Mouse (Mus musculus): ENCODE data around the gene Slc51b. TPM values are rescaled to one million over a fixed set of nuclear protein-coding genes. Genes with fewer than 3 reads are reported as not detected.

The Slc51b gene
- polyA plus RNA-seq, 1 experiment: not detected

DNA sequence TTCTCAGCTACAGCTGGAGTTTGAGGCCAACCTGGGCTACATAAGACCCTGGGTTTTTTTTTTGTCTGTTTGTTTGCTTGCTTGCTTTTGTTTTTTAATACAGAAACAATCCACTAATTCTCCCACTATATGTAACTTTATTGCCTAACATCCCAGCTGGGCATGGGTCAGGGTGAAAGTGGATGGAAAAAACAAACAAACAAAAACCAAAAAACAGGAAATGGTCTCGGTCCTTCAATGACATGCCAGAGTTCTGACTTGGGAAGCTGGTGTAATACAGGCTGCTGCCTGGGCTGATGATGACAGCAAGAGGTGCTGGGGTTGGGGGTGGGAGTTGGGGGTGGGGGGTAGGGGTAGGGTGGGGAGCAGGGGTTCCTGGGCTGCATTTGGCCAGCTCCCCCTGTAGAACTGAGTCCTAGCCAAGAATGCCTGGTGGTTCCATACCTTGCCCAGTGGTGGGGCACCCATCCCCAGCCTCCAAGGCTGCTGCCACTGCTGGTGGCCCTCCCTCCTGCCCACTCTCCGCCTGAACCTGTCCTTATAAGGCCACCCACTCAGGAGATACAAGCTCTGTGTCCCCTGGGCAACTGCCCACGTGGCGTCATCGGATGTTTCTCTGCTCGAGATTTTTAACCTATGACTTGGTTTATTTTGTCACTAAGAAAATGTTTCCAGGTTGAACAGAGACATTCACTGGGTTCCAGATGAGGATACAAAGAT, 40.6 kb downstream of the Slc51b start:
- no peak for DNase-seq
- TF ChIP-seq CTCF (IDR thresholded peaks at IDR 0.05; ENCODE audit: insufficient read depth, low read length) (no peak), POLR2A (IDR thresholded peaks at IDR 0.05; ENCODE audit: borderline replicate concordance, extremely low read depth, low read depth, low read length) (no peak)
- 52% methylated on average over 6 of the region's 6 CpGs for WGBS
- H3K4me3 ChIP-seq (replicated peaks; ENCODE audit: extremely low read depth, low read depth, low read length): no peak overlapping the region
- peaks cover 3% of the 10 kb centered on the region; the same call in 1 of the 2 replicates for H3K4me1 ChIP-seq (ENCODE audit: control insufficient read depth, insufficient read depth, low read length)

- 60% methylated on average over 4 of the region's 4 CpGs for WGBS
- H3K4me1 ChIP-seq (ENCODE audit: control insufficient read depth, insufficient read depth, low read length): peaks cover 3% of the 10 kb centered on the region; the same call in 1 of the 2 replicates
- TF ChIP-seq CTCF (IDR thresholded peaks at IDR 0.05; ENCODE audit: insufficient read depth, low read length) (no peak), POLR2A (IDR thresholded peaks at IDR 0.05; ENCODE audit: borderline replicate concordance, extremely low read depth, low read depth, low read length) (no peak)
- H3K4me3 ChIP-seq (replicated peaks; ENCODE audit: extremely low read depth, low read depth, low read length): no peak overlapping the region
- DNase-seq: no peak
Observed at GRCm38 (mm10) chr9:65381017-65381590, 41.7 kb downstream of the Slc51b start.

- no peak overlapping the region for H3K4me3 ChIP-seq (replicated peaks; ENCODE audit: extremely low read depth, low read depth, low read length)
- no peak for TF ChIP-seq POLR2A (IDR thresholded peaks at IDR 0.05; ENCODE audit: borderline replicate concordance, extremely low read depth, low read depth, low read length)
- no peak for TF ChIP-seq CTCF (IDR thresholded peaks at IDR 0.05; ENCODE audit: insufficient read depth, low read length)
- 62% methylated on average over 9 of the region's 9 CpGs for WGBS
- no peak for DNase-seq
- H3K4me1 ChIP-seq (ENCODE audit: control insufficient read depth, insufficient read depth, low read length): no peaks in the 10 kb centered on the region
Observed at GRCm38 (mm10) chr9:65375163-65375934, 47.4 kb downstream of the Slc51b start.

- Histone ChIP-seq H3K4me1 (ENCODE audit: control insufficient read depth, insufficient read depth, low read length) (no peaks in the 10 kb centered on the region), H3K4me3 (replicated peaks; ENCODE audit: extremely low read depth, low read depth, low read length) (no peak overlapping the region)
- DNase-seq: no peak
- TF ChIP-seq CTCF (IDR thresholded peaks at IDR 0.05; ENCODE audit: insufficient read depth, low read length): no peak
- whole genome bisulfite sequencing: 68% methylated on average over 5 of the region's 5 CpGs
Observed at GRCm38 (mm10) chr9:65374468-65375162, 48.1 kb downstream of the Slc51b start.

DNA sequence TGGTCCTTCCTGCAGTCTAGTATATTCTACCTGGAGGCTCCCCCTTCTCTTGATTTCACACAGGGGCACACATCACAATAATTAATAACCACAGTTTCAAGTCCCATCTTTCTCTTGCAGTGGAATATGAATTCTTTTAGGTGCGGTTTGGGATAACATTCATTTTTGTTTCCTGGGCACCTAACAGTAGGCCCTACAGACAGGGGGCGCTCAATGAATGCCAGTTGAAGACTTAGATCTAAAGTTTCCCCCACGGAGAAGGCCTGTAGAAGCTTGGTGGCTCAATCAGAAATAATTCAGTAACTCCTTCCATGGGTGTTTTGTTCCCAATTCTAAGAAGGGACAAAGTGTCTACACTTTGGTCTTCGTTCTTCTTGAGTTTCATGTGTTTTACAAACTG, 50.3 kb downstream of the Slc51b start:
- TF ChIP-seq POLR2A (IDR thresholded peaks at IDR 0.05; ENCODE audit: borderline replicate concordance, extremely low read depth, low read depth, low read length) (no peak), CTCF (IDR thresholded peaks at IDR 0.05; ENCODE audit: insufficient read depth, low read length) (0 out of 2 replicates have a peak, but pooled peaks have one; percentile 15)
- no peak for DNase-seq
- 60% methylated on average over 4 of the region's 4 CpGs for WGBS
- H3K4me1 ChIP-seq (ENCODE audit: control insufficient read depth, insufficient read depth, low read length): no peaks in the 10 kb centered on the region
- no peak overlapping the region for H3K4me3 ChIP-seq (replicated peaks; ENCODE audit: extremely low read depth, low read depth, low read length)

GRCm38 (mm10) chr9:65371756-65372155, 51.0 kb downstream of the Slc51b start:
- TF ChIP-seq CTCF (IDR thresholded peaks at IDR 0.05; ENCODE audit: insufficient read depth, low read length): no peak
- TF ChIP-seq POLR2A (IDR thresholded peaks at IDR 0.05; ENCODE audit: borderline replicate concordance, extremely low read depth, low read depth, low read length): no peak
- DNase-seq: no peak
- Histone ChIP-seq H3K4me3 (replicated peaks; ENCODE audit: extremely low read depth, low read depth, low read length) (no peak overlapping the region), H3K4me1 (ENCODE audit: control insufficient read depth, insufficient read depth, low read length) (no peaks in the 10 kb centered on the region)
- 85% methylated on average over 24 of the region's 24 CpGs for WGBS

GRCm38 (mm10) chr9:65365721-65366120, 57.0 kb downstream of the Slc51b start:
- 69% methylated on average over 7 of the region's 7 CpGs for WGBS
- no peak for TF ChIP-seq CTCF (IDR thresholded peaks at IDR 0.05; ENCODE audit: insufficient read depth, low read length)
- no peak for TF ChIP-seq POLR2A (IDR thresholded peaks at IDR 0.05; ENCODE audit: borderline replicate concordance, extremely low read depth, low read depth, low read length)
- no peak overlapping the region for H3K4me3 ChIP-seq (replicated peaks; ENCODE audit: extremely low read depth, low read depth, low read length)

GRCm38 (mm10) chr9:65363684-65364083, 59.1 kb downstream of the Slc51b start:
- 41% methylated on average over 9 of the region's 9 CpGs for WGBS
- Histone ChIP-seq H3K4me1 (ENCODE audit: control insufficient read depth, insufficient read depth, low read length) (no peaks in the 10 kb centered on the region), H3K4me3 (replicated peaks; ENCODE audit: extremely low read depth, low read depth, low read length) (no peak overlapping the region)
- TF ChIP-seq CTCF (IDR thresholded peaks at IDR 0.05; ENCODE audit: insufficient read depth, low read length) (no peak), POLR2A (IDR thresholded peaks at IDR 0.05; ENCODE audit: borderline replicate concordance, extremely low read depth, low read depth, low read length) (no peak)
- DNase-seq: no peak

More at GRCm38 (mm10) chr9:65365721-65366120, 57.0 kb downstream of the Slc51b start:
- no peak for DNase-seq
- no peaks in the 10 kb centered on the region for H3K4me1 ChIP-seq (ENCODE audit: control insufficient read depth, insufficient read depth, low read length)

Other genes starting within 250 kb of the Slc51b start
- gene Parp16, start 227.6 kb downstream of the Slc51b start, polyA plus RNA-seq (2012; rRNA removed): 8.4 and 9.3 TPM in 2 replicates
- 1.2 and 6.1 TPM in 2 replicates for gene Cilp, start 157.8 kb downstream of the Slc51b start, polyA plus RNA-seq (2012; rRNA removed)
- gene Clpx, start 128.7 kb downstream of the Slc51b start, polyA plus RNA-seq (2012; rRNA removed): 8.7 and 10.5 TPM in 2 replicates
- 10.9 and 12.1 TPM in 2 replicates for gene Pdcd7, start 76.9 kb downstream of the Slc51b start, polyA plus RNA-seq (2012; rRNA removed)
- gene Ubap1l, start 61.9 kb downstream of the Slc51b start, polyA plus RNA-seq (2012; rRNA removed): 0.37 and 0.58 TPM in 2 replicates
- 1.3 and 2.0 TPM in 2 replicates for gene Kbtbd13, start 31.3 kb downstream of the Slc51b start, polyA plus RNA-seq (2012; rRNA removed)
- gene Rasl12, start 24.4 kb downstream of the Slc51b start, polyA plus RNA-seq (2012; rRNA removed): 74.0 and 81.4 TPM in 2 replicates
- 5.0 and 7.5 TPM in 2 replicates for gene Mtfmt, start 12.8 kb upstream of the Slc51b start, polyA plus RNA-seq (2012; rRNA removed)
- gene Spg21, start 38.0 kb upstream of the Slc51b start, polyA plus RNA-seq (2012; rRNA removed): 21.9 and 27.8 TPM in 2 replicates
- gene Ankdd1a, start 97.2 kb upstream of the Slc51b start, polyA plus RNA-seq (2012; rRNA removed): 0.17 and 0.59 TPM in 2 replicates
- gene Plekho2, start 157.1 kb upstream of the Slc51b start, polyA plus RNA-seq (2012; rRNA removed): 31.6 and 36.7 TPM in 2 replicates
- gene Pif1, start 164.2 kb upstream of the Slc51b start, polyA plus RNA-seq (2012; rRNA removed): 0.36 and 1.0 TPM in 2 replicates
- gene Rbpms2, start 206.7 kb upstream of the Slc51b start, polyA plus RNA-seq (2012; rRNA removed): 16.0 and 18.4 TPM in 2 replicates
- 242 and 274 TPM in 2 replicates for gene Oaz2, start 245.0 kb upstream of the Slc51b start, polyA plus RNA-seq (2012; rRNA removed)

Measured in lung, adult 2 months (tissue).